Mouse (Mus musculus) WW6 (cell line): ENCODE measurements around the gene Slc4a1ap.
A peak's percentile ranks its signal among the peaks of the same experiment; 100 is the strongest.
"Not testable (repeated sequence)": the region's sequence is repeated elsewhere in the genome, so short reads cannot be mapped to it uniquely, and the experiment has no call there.

ENCODE experiments used
- DNase-seq: peaks from one replicate; pipeline ENCODE4 v3.0.0-alpha.2; 2013; ENCODE audit warnings: low read depth, low spot score

Slc4a1ap gene

GRCm38 (mm10) chr5:31526354-31527116, at the start of gene Slc4a1ap:
Gene Slc4a1ap (plus strand): TSS chr5:31526995.
- peak; percentile 65 for DNase-seq

- DNase-seq = no peak
These were observed 46.3 kb upstream of the Slc4a1ap start for GRCm38 (mm10) chr5:31480536-31480935.

- DNase-seq = no peak
These were observed 41.4 kb upstream of the Slc4a1ap start, which contains the start of gene 4930548H24Rik for GRCm38 (mm10) chr5:31485440-31485839. Gene 4930548H24Rik (plus strand): TSS chr5:31485740.

GRCm38 (mm10) chr5:31487889-31488288, 38.9 kb upstream of the Slc4a1ap start:
- DNase-seq = no peak

- peak; percentile 60 for DNase-seq
These were observed 37.6 kb upstream of the Slc4a1ap start for GRCm38 (mm10) chr5:31489116-31489769.

GRCm38 (mm10) chr5:31492031-31492430, 34.8 kb upstream of the Slc4a1ap start:
- DNase-seq = no peak

- peak; percentile 76 for DNase-seq
These were observed 32.1 kb upstream of the Slc4a1ap start, which contains the start of gene Gpn1 for GRCm38 (mm10) chr5:31494513-31495297. Gene Gpn1 (plus strand): TSS chr5:31494741.

- DNase-seq = no peak
These were observed 22.0 kb upstream of the Slc4a1ap start for GRCm38 (mm10) chr5:31504843-31505242.

GRCm38 (mm10) chr5:31512481-31512880, 14.3 kb upstream of the Slc4a1ap start:
- no peak for DNase-seq

GRCm38 (mm10) chr5:31520556-31520955, 6.2 kb upstream of the Slc4a1ap start:
- no peak for DNase-seq

- no peak for DNase-seq
These were observed 404 bp downstream of the Slc4a1ap start for GRCm38 (mm10) chr5:31527117-31527680.

- DNase-seq = not testable (repeated sequence)
These were observed 912 bp downstream of the Slc4a1ap start, which contains the start of gene Supt7l for GRCm38 (mm10) chr5:31527707-31528106. Gene Supt7l (minus strand): TSS chr5:31527807.

GRCm38 (mm10) chr5:31528560-31528959, 1.8 kb downstream of the Slc4a1ap start:
- no peak for DNase-seq

- DNase-seq = no peak
These were observed 8.4 kb downstream of the Slc4a1ap start for GRCm38 (mm10) chr5:31535228-31535627.

GRCm38 (mm10) chr5:31559401-31559800, 32.6 kb downstream of the Slc4a1ap start:
- no peak for DNase-seq

GRCm38 (mm10) chr5:31560352-31560751, 33.6 kb downstream of the Slc4a1ap start:
- DNase-seq = no peak

GRCm38 (mm10) chr5:31562036-31562666, 35.4 kb downstream of the Slc4a1ap start:
- no peak for DNase-seq

- DNase-seq = peak; percentile 14
These were observed 36.7 kb downstream of the Slc4a1ap start for GRCm38 (mm10) chr5:31563496-31563895.

- no peak for DNase-seq
These were observed 37.1 kb downstream of the Slc4a1ap start for GRCm38 (mm10) chr5:31563905-31564304.

GRCm38 (mm10) chr5:31564976-31565375, 38.2 kb downstream of the Slc4a1ap start:
- DNase-seq = no peak

- no peak for DNase-seq
These were observed 39.2 kb downstream of the Slc4a1ap start for GRCm38 (mm10) chr5:31566026-31566425.
